Mouse (Mus musculus): Measurements from ENCODE around the gene Wdr24. TPM values are rescaled to one million over a fixed set of nuclear protein-coding genes. Genes with fewer than 3 reads are reported as not detected.

The Wdr24 gene
- polyA plus RNA-seq, 1 experiment from 2014 or later: 24.3 TPM

- no peak for ATAC-seq (ENCODE audit: insufficient read depth, low FRiP score, low read depth)
- H3K27ac ChIP-seq: no peak overlapping the region
- H3K4me2 ChIP-seq: peak overlapping the region; percentile 81
- no peaks in the 10 kb centered on the region for H3K27me3 ChIP-seq (replicated peaks)
- peaks cover 23% of the 10 kb centered on the region for H3K36me3 ChIP-seq
- H3K9me3 ChIP-seq: no peaks in the 10 kb centered on the region
- H3K4me3 ChIP-seq (replicated peaks): peak overlapping the region; percentile 89
- peak overlapping the region; percentile 70; the same call in 1 of the 2 replicates for H3K9ac ChIP-seq
- peaks cover 67% of the 10 kb centered on the region for H3K4me1 ChIP-seq
- 82% methylated on average over 12 of the region's 12 CpGs for WGBS
Measured at GRCm38 (mm10) chr17:25834595-25835222, 11.3 kb downstream of the Wdr24 start.

- Histone ChIP-seq H3K9ac (no peak overlapping the region), H3K4me3 (replicated peaks) (no peak overlapping the region), H3K4me1 (peaks cover 62% of the 10 kb centered on the region), H3K4me2 (peak overlapping the region; percentile 81), H3K27me3 (replicated peaks) (no peaks in the 10 kb centered on the region), H3K27ac (peak overlapping the region; percentile 23), H3K9me3 (no peaks in the 10 kb centered on the region), H3K36me3 (peaks cover 27% of the 10 kb centered on the region)
- WGBS: 91% methylated on average over 7 of the region's 7 CpGs
- no peak for ATAC-seq (ENCODE audit: insufficient read depth, low FRiP score, low read depth)
Measured at GRCm38 (mm10) chr17:25835301-25835700, 11.9 kb downstream of the Wdr24 start.

- Histone ChIP-seq H3K27ac (no peak overlapping the region; the same call in none of the 2 replicates), H3K9me3 (no peaks in the 10 kb centered on the region), H3K4me2 (peak overlapping the region; percentile 81), H3K36me3 (peaks cover 28% of the 10 kb centered on the region), H3K4me3 (replicated peaks) (no peak overlapping the region), H3K4me1 (peaks cover 56% of the 10 kb centered on the region), H3K9ac (no peak overlapping the region), H3K27me3 (replicated peaks) (no peaks in the 10 kb centered on the region)
- ATAC-seq (ENCODE audit: insufficient read depth, low FRiP score, low read depth): no peak
- 90% methylated on average over 16 of the region's 16 CpGs for WGBS
Measured at GRCm38 (mm10) chr17:25835816-25836215, 12.4 kb downstream of the Wdr24 start.

- peak overlapping the region; percentile 54 for H3K9ac ChIP-seq
- peaks cover 50% of the 10 kb centered on the region for H3K4me1 ChIP-seq
- 27% methylated on average over 23 of the region's 23 CpGs for WGBS
Measured at GRCm38 (mm10) chr17:25836397-25837075, 13.1 kb downstream of the Wdr24 start.

GRCm38 (mm10) chr17:25837076-25837410 is 13.6 kb downstream of the Wdr24 start, which contains the start of gene Rhbdl1:
Gene Rhbdl1, minus strand, starts transcription at chr17:25837295.
- 2% methylated on average over 26 of the region's 29 CpGs for WGBS
- peak within 1 kb of the TSS; percentile 48 for H3K27ac ChIP-seq
- no peaks in the 10 kb centered on the region for H3K9me3 ChIP-seq
- H3K27me3 ChIP-seq (replicated peaks): no peaks in the 10 kb centered on the region
- peaks cover 45% of the 10 kb centered on the region for H3K4me1 ChIP-seq
- ATAC-seq (ENCODE audit: insufficient read depth, low FRiP score, low read depth): 0 out of 2 replicates have a peak, but pooled peaks have one; percentile 1
- peaks cover 32% of the 10 kb centered on the region for H3K36me3 ChIP-seq
- H3K4me3 ChIP-seq (replicated peaks): peak within 1 kb of the TSS; percentile 39
- peak within 1 kb of the TSS; percentile 81 for H3K4me2 ChIP-seq
- H3K9ac ChIP-seq: peak within 1 kb of the TSS; percentile 54

More at GRCm38 (mm10) chr17:25836397-25837075, 13.1 kb downstream of the Wdr24 start:
- peak overlapping the region; percentile 39 for H3K4me3 ChIP-seq (replicated peaks)
- H3K27me3 ChIP-seq (replicated peaks): no peaks in the 10 kb centered on the region
- peak overlapping the region; percentile 81 for H3K4me2 ChIP-seq
- H3K36me3 ChIP-seq: peaks cover 28% of the 10 kb centered on the region
- peak overlapping the region; percentile 48 for H3K27ac ChIP-seq
- H3K9me3 ChIP-seq: no peaks in the 10 kb centered on the region
- no peak for ATAC-seq (ENCODE audit: insufficient read depth, low FRiP score, low read depth)

- ATAC-seq (ENCODE audit: insufficient read depth, low FRiP score, low read depth): no peak
- Histone ChIP-seq H3K9ac (no peak overlapping the region), H3K4me2 (peak overlapping the region; percentile 81), H3K27ac (peak overlapping the region; percentile 48), H3K27me3 (replicated peaks) (no peaks in the 10 kb centered on the region), H3K36me3 (peaks cover 37% of the 10 kb centered on the region), H3K9me3 (no peaks in the 10 kb centered on the region), H3K4me1 (peaks cover 44% of the 10 kb centered on the region), H3K4me3 (replicated peaks) (peak overlapping the region; percentile 39; the same call in 1 of the 2 replicates)
- 52% methylated on average over 3 of the region's 3 CpGs for WGBS
Measured at GRCm38 (mm10) chr17:25837533-25837932, 14.1 kb downstream of the Wdr24 start.

- H3K36me3 ChIP-seq: peaks cover 37% of the 10 kb centered on the region
- WGBS: 84% methylated on average over 4 of the region's 4 CpGs
- H3K27me3 ChIP-seq (replicated peaks): no peaks in the 10 kb centered on the region
- H3K4me1 ChIP-seq: peaks cover 50% of the 10 kb centered on the region
- no peak overlapping the region for H3K9ac ChIP-seq
- ATAC-seq (ENCODE audit: insufficient read depth, low FRiP score, low read depth): no peak
- no peak overlapping the region for H3K4me2 ChIP-seq
- no peak overlapping the region for H3K4me3 ChIP-seq (replicated peaks)
- H3K9me3 ChIP-seq: no peaks in the 10 kb centered on the region
- H3K27ac ChIP-seq: 0 out of 2 replicates have a peak overlapping the region, but pooled peaks have one; percentile 31
Measured at GRCm38 (mm10) chr17:25838904-25839303, 15.5 kb downstream of the Wdr24 start.

GRCm38 (mm10) chr17:25839455-25840235 is 16.2 kb downstream of the Wdr24 start:
- Histone ChIP-seq H3K9ac (no peak overlapping the region), H3K27me3 (replicated peaks) (no peaks in the 10 kb centered on the region), H3K27ac (no peak overlapping the region), H3K4me3 (replicated peaks) (no peak overlapping the region), H3K36me3 (peaks cover 37% of the 10 kb centered on the region), H3K4me2 (no peak overlapping the region), H3K4me1 (peaks cover 45% of the 10 kb centered on the region), H3K9me3 (no peaks in the 10 kb centered on the region)
- no peak for ATAC-seq (ENCODE audit: insufficient read depth, low FRiP score, low read depth)
- 82% methylated on average over 14 of the region's 14 CpGs for WGBS

- Histone ChIP-seq H3K4me3 (replicated peaks) (no peak overlapping the region), H3K9me3 (no peaks in the 10 kb centered on the region), H3K27ac (no peak overlapping the region), H3K4me1 (peaks cover 41% of the 10 kb centered on the region), H3K36me3 (peaks cover 39% of the 10 kb centered on the region), H3K4me2 (no peak overlapping the region), H3K27me3 (replicated peaks) (no peaks in the 10 kb centered on the region), H3K9ac (no peak overlapping the region)
- ATAC-seq (ENCODE audit: insufficient read depth, low FRiP score, low read depth): no peak
- 94% methylated on average over 6 of the region's 6 CpGs for WGBS
Measured at GRCm38 (mm10) chr17:25840519-25840918, 17.1 kb downstream of the Wdr24 start.

GRCm38 (mm10) chr17:25841117-25841880 is 17.9 kb downstream of the Wdr24 start, which contains the start of gene Gm20683:
Gene Gm20683, minus strand, starts transcription at chr17:25841763.
- H3K9me3 ChIP-seq: no peaks in the 10 kb centered on the region
- no peak for ATAC-seq (ENCODE audit: insufficient read depth, low FRiP score, low read depth)
- peaks cover 41% of the 10 kb centered on the region for H3K36me3 ChIP-seq
- H3K27me3 ChIP-seq (replicated peaks): no peaks in the 10 kb centered on the region
- H3K27ac ChIP-seq: no peak within 1 kb of the TSS
- H3K4me3 ChIP-seq (replicated peaks): no peak within 1 kb of the TSS
- H3K9ac ChIP-seq: no peak within 1 kb of the TSS
- WGBS: 93% methylated on average over 22 of the region's 22 CpGs
- H3K4me1 ChIP-seq: peaks cover 33% of the 10 kb centered on the region
- H3K4me2 ChIP-seq: no peak within 1 kb of the TSS

GRCm38 (mm10) chr17:25842509-25842908 is 19.1 kb downstream of the Wdr24 start:
- H3K27ac ChIP-seq: no peak overlapping the region
- H3K9ac ChIP-seq: no peak overlapping the region
- no peak overlapping the region for H3K4me2 ChIP-seq
- 86% methylated on average over 3 of the region's 3 CpGs for WGBS
- H3K27me3 ChIP-seq (replicated peaks): no peaks in the 10 kb centered on the region
- H3K9me3 ChIP-seq: no peaks in the 10 kb centered on the region
- peaks cover 21% of the 10 kb centered on the region for H3K4me1 ChIP-seq
- no peak overlapping the region for H3K4me3 ChIP-seq (replicated peaks)
- peaks cover 41% of the 10 kb centered on the region for H3K36me3 ChIP-seq
- no peak for ATAC-seq (ENCODE audit: insufficient read depth, low FRiP score, low read depth)
